Mouse (Mus musculus) erythroblast, embryonic 14.5 days (primary cell): ENCODE results near the gene Tut7. TPM values are rescaled to one million over a fixed set of nuclear protein-coding genes. Genes with fewer than 3 reads are reported as not detected.
"Not testable (repeated sequence)": the region's sequence is repeated elsewhere in the genome, so short reads cannot be mapped to it uniquely, and the experiment has no call there.

Source experiments
- H3K27me3 ChIP-seq: 2 replicates; pipeline ENCODE4 v1.6.1; 2012; ENCODE audit warnings: inconsistent platforms; ENCODE audit not compliant: control insufficient read depth
- H3K36me3 ChIP-seq: 2 replicates; pipeline ENCODE4 v1.6.1; 2012; ENCODE audit warnings: mild to moderate bottlenecking, inconsistent platforms; ENCODE audit not compliant: control insufficient read depth
- H3K4me1 ChIP-seq: 2 replicates; pipeline ENCODE4 v1.6.1; 2012; ENCODE audit warnings: inconsistent platforms; ENCODE audit not compliant: control insufficient read depth
- H3K4me3 ChIP-seq: replicated peaks from 2 replicates; pipeline ENCODE3; 2012; ENCODE audit warnings: moderate library complexity, mild to moderate bottlenecking, inconsistent platforms
- H3K9me3 ChIP-seq: 2 replicates; pipeline ENCODE4 v1.6.1; 2012; ENCODE audit warnings: low read length, inconsistent platforms, mixed read lengths; ENCODE audit not compliant: control insufficient read depth
- GATA1 ChIP-seq: IDR thresholded peaks from 2 replicates; pipeline ENCODE4 v1.6.1; 2012; ENCODE audit warnings: low read length, inconsistent platforms, mixed read lengths
- TAL1 ChIP-seq: IDR thresholded peaks from 3 replicates; pipeline ENCODE4 v1.6.1; 2012; ENCODE audit warnings: low read length, inconsistent platforms, mixed read lengths
- polyA plus RNA-seq: library from polyadenylated mRNA; stranded (reverse); fragments of >175 nt; gene quantifications from 2 replicates; pipeline ENCODE4 v1.2.3, GENCODE M21; 2012

Tut7 gene
- polyA plus RNA-seq, 1 experiment = 8.1 TPM

- TF ChIP-seq GATA1 = no peak
- no peak for TF ChIP-seq TAL1
- H3K4me3 ChIP-seq = no peak overlapping the region
- H3K36me3 ChIP-seq = peaks cover 34% of the 10 kb centered on the region
- peaks cover 31% of the 10 kb centered on the region for H3K27me3 ChIP-seq
- H3K9me3 ChIP-seq = peaks cover 6% of the 10 kb centered on the region
- H3K4me1 ChIP-seq = peaks cover 23% of the 10 kb centered on the region
Observed at GRCm38 (mm10) chr13:59750310-59750709, 72.6 kb downstream of the Tut7 start.

- TF ChIP-seq GATA1 (no peak), TAL1 (no peak)
- Histone ChIP-seq H3K4me1 (peaks cover 26% of the 10 kb centered on the region), H3K36me3 (no peaks in the 10 kb centered on the region), H3K27me3 (peaks cover 37% of the 10 kb centered on the region), H3K9me3 (peaks cover 3% of the 10 kb centered on the region), H3K4me3 (no peak within 1 kb of the TSS)
Observed at GRCm38 (mm10) chr13:59746711-59747110, 76.2 kb downstream of the Tut7 start, which contains the start of gene 1700014D04Rik. Gene 1700014D04Rik, minus strand, starts transcription at chr13:59746752.

GRCm38 (mm10) chr13:59746164-59746563 lies 76.8 kb downstream of the Tut7 start:
- Histone ChIP-seq H3K27me3 (peaks cover 37% of the 10 kb centered on the region), H3K4me1 (peaks cover 27% of the 10 kb centered on the region)
- TF ChIP-seq TAL1 (no peak), GATA1 (no peak)

GRCm38 (mm10) chr13:59745462-59745861 lies 77.5 kb downstream of the Tut7 start:
- Histone ChIP-seq H3K36me3 (peaks cover 3% of the 10 kb centered on the region), H3K4me3 (no peak overlapping the region), H3K9me3 (peaks cover 3% of the 10 kb centered on the region), H3K4me1 (peaks cover 31% of the 10 kb centered on the region), H3K27me3 (peaks cover 37% of the 10 kb centered on the region)
- TF ChIP-seq TAL1 (no peak), GATA1 (no peak)

More at GRCm38 (mm10) chr13:59746164-59746563, 76.8 kb downstream of the Tut7 start:
- H3K36me3 ChIP-seq = no peaks in the 10 kb centered on the region
- no peak overlapping the region for H3K4me3 ChIP-seq
- peaks cover 3% of the 10 kb centered on the region for H3K9me3 ChIP-seq

GRCm38 (mm10) chr13:59741697-59742096 lies 81.2 kb downstream of the Tut7 start:
- no peak for TF ChIP-seq GATA1
- TF ChIP-seq TAL1 = no peak
- Histone ChIP-seq H3K4me1 (peaks cover 60% of the 10 kb centered on the region), H3K9me3 (peaks cover 3% of the 10 kb centered on the region), H3K36me3 (peaks cover 3% of the 10 kb centered on the region), H3K4me3 (no peak overlapping the region), H3K27me3 (peaks cover 16% of the 10 kb centered on the region)

GRCm38 (mm10) chr13:59741096-59741495 lies 81.9 kb downstream of the Tut7 start:
- H3K4me3 ChIP-seq = no peak overlapping the region
- peaks cover 3% of the 10 kb centered on the region for H3K36me3 ChIP-seq
- TF ChIP-seq TAL1 (no peak), GATA1 (no peak)
- H3K4me1 ChIP-seq = peaks cover 66% of the 10 kb centered on the region
- H3K9me3 ChIP-seq = peaks cover 3% of the 10 kb centered on the region
- H3K27me3 ChIP-seq = peaks cover 11% of the 10 kb centered on the region

- Histone ChIP-seq H3K27me3 (peaks cover 5% of the 10 kb centered on the region; the same call in 1 of the 2 replicates), H3K9me3 (no peaks in the 10 kb centered on the region), H3K36me3 (peaks cover 3% of the 10 kb centered on the region), H3K4me1 (peaks cover 83% of the 10 kb centered on the region), H3K4me3 (peak overlapping the region; percentile 35)
- TF ChIP-seq GATA1 (peak; percentile 72), TAL1 (peak; percentile 92)
Observed at GRCm38 (mm10) chr13:59739397-59739796, 83.5 kb downstream of the Tut7 start.

GRCm38 (mm10) chr13:59738455-59738854 lies 84.5 kb downstream of the Tut7 start:
- Histone ChIP-seq H3K27me3 (0 out of 2 replicates have a peak, but pooled peaks cover 3% of the 10 kb centered on the region), H3K9me3 (no peaks in the 10 kb centered on the region), H3K4me1 (peaks cover 91% of the 10 kb centered on the region), H3K36me3 (peaks cover 3% of the 10 kb centered on the region), H3K4me3 (peak overlapping the region; percentile 54)
- TF ChIP-seq GATA1 = peak; percentile 65
- TF ChIP-seq TAL1 = peak; percentile 75

- no peak for TF ChIP-seq GATA1
- H3K4me1 ChIP-seq = peaks cover 96% of the 10 kb centered on the region
Observed at GRCm38 (mm10) chr13:59735190-59735589, 87.8 kb downstream of the Tut7 start.

GRCm38 (mm10) chr13:59734347-59734746 lies 88.6 kb downstream of the Tut7 start:
- not testable (repeated sequence) for H3K9me3 ChIP-seq, H3K36me3 ChIP-seq, H3K27me3 ChIP-seq
- Histone ChIP-seq H3K4me1 (peaks cover 91% of the 10 kb centered on the region), H3K4me3 (peak overlapping the region; percentile 26)

More at GRCm38 (mm10) chr13:59735190-59735589, 87.8 kb downstream of the Tut7 start:
- Histone ChIP-seq H3K27me3 (no peaks in the 10 kb centered on the region), H3K4me3 (no peak overlapping the region), H3K9me3 (no peaks in the 10 kb centered on the region), H3K36me3 (no peaks in the 10 kb centered on the region; the same call in 1 of the 2 replicates)
